Mouse (Mus musculus) myocyte (in vitro differentiated cells): ENCODE results near the gene Cald1. TPM values are rescaled to one million over a fixed set of nuclear protein-coding genes. Genes with fewer than 3 reads are reported as not detected.

ENCODE experiments used
- H3K27me3 ChIP-seq: one replicate; pipeline ENCODE4 v1.6.1; 2011; ENCODE audit not compliant: control insufficient read depth, insufficient read depth, insufficient read length
- H3K36me3 ChIP-seq: one replicate; pipeline ENCODE4 v1.6.1; 2011; ENCODE audit not compliant: control insufficient read depth, insufficient read depth
- H3K4me2 ChIP-seq: one replicate; pipeline ENCODE4 v1.6.1; 2011; ENCODE audit warnings: low read depth, control low read depth
- H3K4me3 ChIP-seq: one replicate; pipeline ENCODE4 v1.5.1; 2011; ENCODE audit warnings: mild to moderate bottlenecking, control low read depth, moderate library complexity
- H3K79me2 ChIP-seq: one replicate; pipeline ENCODE4 v1.6.1; 2011; ENCODE audit not compliant: control insufficient read depth, insufficient read depth
- H3ac ChIP-seq: one replicate; pipeline ENCODE4 v1.6.1; 2011; ENCODE audit not compliant: control insufficient read depth, insufficient read length
- CEBPB ChIP-seq: IDR thresholded peaks from 2 replicates; pipeline ENCODE4 v1.6.1; 2011; ENCODE audit warnings: mild to moderate bottlenecking, moderate library complexity; ENCODE audit not compliant: poor library complexity, insufficient read depth, severe bottlenecking
- E2F4 ChIP-seq: IDR thresholded peaks from one replicate; pipeline ENCODE4 v1.6.1; 2011; ENCODE audit warnings: mild to moderate bottlenecking, control low read depth, moderate library complexity; ENCODE audit not compliant: insufficient read depth
- MAX ChIP-seq: IDR thresholded peaks from one replicate; pipeline ENCODE4 v1.6.1; 2011; ENCODE audit warnings: low read depth, mild to moderate bottlenecking, control low read depth
- MYOD1 ChIP-seq, 3 experiments: IDR thresholded peaks; one replicate each; pipeline ENCODE4 v1.6.1; 2011; ENCODE audit warnings: control low read depth in 2 of 3, low read depth in 2 of 3, mild to moderate bottlenecking in 2 of 3, moderate library complexity in 1 of 3; ENCODE audit not compliant: insufficient read length in 2 of 3, control insufficient read depth in 1 of 3
- MYOG ChIP-seq, 3 experiments: IDR thresholded peaks; one replicate each; pipeline ENCODE4 v1.6.1; 2011; ENCODE audit warnings: control low read depth in 2 of 3, low read depth in 2 of 3, mild to moderate bottlenecking in 2 of 3; ENCODE audit not compliant: insufficient read length in 2 of 3, control insufficient read depth in 1 of 3, insufficient read depth in 1 of 3
- POLR2A ChIP-seq: IDR thresholded peaks from one replicate; pipeline ENCODE4 v1.6.1; 2011; ENCODE audit warnings: low read depth, mild to moderate bottlenecking, control low read depth, moderate library complexity; ENCODE audit not compliant: insufficient read length
- POLR2AphosphoS2 ChIP-seq: IDR thresholded peaks from one replicate; pipeline ENCODE4 v1.6.1; 2011; ENCODE audit warnings: low read depth, control low read depth; ENCODE audit not compliant: insufficient read length
- REST ChIP-seq: IDR thresholded peaks from one replicate; pipeline ENCODE4 v1.6.1; 2011; ENCODE audit warnings: mild to moderate bottlenecking, control low read depth, moderate library complexity; ENCODE audit not compliant: insufficient read depth, insufficient read length
- SRF ChIP-seq: IDR thresholded peaks from one replicate; pipeline ENCODE4 v1.6.1; 2011; ENCODE audit warnings: low read depth; ENCODE audit not compliant: control insufficient read depth, insufficient read length
- TCF12 ChIP-seq: IDR thresholded peaks from one replicate; pipeline ENCODE4 v1.6.1; 2011; ENCODE audit warnings: mild to moderate bottlenecking, control low read depth; ENCODE audit not compliant: poor library complexity, insufficient read depth, severe bottlenecking
- TCF3 ChIP-seq: IDR thresholded peaks from one replicate; pipeline ENCODE4 v1.6.1; 2011; ENCODE audit warnings: low read depth, control low read depth; ENCODE audit not compliant: insufficient read length
- USF1 ChIP-seq: IDR thresholded peaks from one replicate; pipeline ENCODE4 v1.6.1; 2011; ENCODE audit warnings: low read depth, mild to moderate bottlenecking, control low read depth, moderate library complexity
- polyA plus RNA-seq: library from polyadenylated mRNA; unstranded; fragments of >200 nt; fragmentation: generic; extraction: Trizol; gene quantifications from one replicate; pipeline ENCODE4 v1.2.1, GENCODE M21; 2012; ENCODE audit warnings: missing spikeins

Cald1 gene
- polyA plus RNA-seq, 1 experiment, result 88.1 TPM

GRCm38 (mm10) chr6:34717651-34718050, 119.4 kb downstream of the Cald1 start:
- no peak overlapping the region for H3K4me3 ChIP-seq
- TF ChIP-seq TCF3, result no peak
- TF ChIP-seq POLR2A, result no peak
- no peak for TF ChIP-seq POLR2AphosphoS2
- no peak for TF ChIP-seq SRF
- TF ChIP-seq CEBPB, result no peak
- TF ChIP-seq MYOD1 (IDR thresholded peaks at IDR 0.05; ENCODE audit: control insufficient read depth in 1 of 3, insufficient read length in 2 of 3, low read depth in 2 of 3), result no peak
- TF ChIP-seq E2F4, result no peak
- no peak for TF ChIP-seq USF1
- TF ChIP-seq MYOG (IDR thresholded peaks at IDR 0.05; ENCODE audit: control insufficient read depth in 1 of 3, insufficient read depth in 1 of 3, insufficient read length in 2 of 3, low read depth in 2 of 3), result no peak
- TF ChIP-seq TCF12, result no peak
- no peak for TF ChIP-seq MAX
- no peak for TF ChIP-seq REST
- H3K4me2 ChIP-seq, result peak overlapping the region; percentile 58
- no peak overlapping the region for H3ac ChIP-seq
- peaks cover 22% of the 10 kb centered on the region for H3K36me3 ChIP-seq
- H3K27me3 ChIP-seq, result no peaks in the 10 kb centered on the region
- peaks cover 100% of the 10 kb centered on the region for H3K79me2 ChIP-seq

- H3K4me2 ChIP-seq, result no peak overlapping the region
- no peaks in the 10 kb centered on the region for H3K27me3 ChIP-seq
- H3K36me3 ChIP-seq, result peaks cover 33% of the 10 kb centered on the region
- no peak for TF ChIP-seq POLR2AphosphoS2
- no peak for TF ChIP-seq POLR2A
- no peak for TF ChIP-seq TCF3
- no peak for TF ChIP-seq USF1
- TF ChIP-seq MAX, result no peak
- no peak overlapping the region for H3K4me3 ChIP-seq
- no peak overlapping the region for H3ac ChIP-seq
- peaks cover 100% of the 10 kb centered on the region for H3K79me2 ChIP-seq
Measured at GRCm38 (mm10) chr6:34719141-34719680, 120.9 kb downstream of the Cald1 start.

GRCm38 (mm10) chr6:34720447-34720846, 122.1 kb downstream of the Cald1 start:
- TF ChIP-seq CEBPB (0 out of 2 replicates have a peak, but pooled peaks have one; percentile 14), MAX (no peak)
- H3K4me2 ChIP-seq, result no peak overlapping the region
- H3K79me2 ChIP-seq, result peaks cover 100% of the 10 kb centered on the region
- H3K27me3 ChIP-seq, result no peaks in the 10 kb centered on the region
- H3K4me3 ChIP-seq, result no peak overlapping the region
- H3K36me3 ChIP-seq, result peaks cover 32% of the 10 kb centered on the region
- no peak overlapping the region for H3ac ChIP-seq

- H3K4me3 ChIP-seq, result no peak overlapping the region
- no peak overlapping the region for H3ac ChIP-seq
- TF ChIP-seq TCF12, result no peak
- no peak for TF ChIP-seq E2F4
- no peak for TF ChIP-seq REST
- TF ChIP-seq MYOG (IDR thresholded peaks at IDR 0.05; ENCODE audit: control insufficient read depth in 1 of 3, insufficient read depth in 1 of 3, insufficient read length in 2 of 3, low read depth in 2 of 3), result no peak
- no peak for TF ChIP-seq MYOD1 (IDR thresholded peaks at IDR 0.05; ENCODE audit: control insufficient read depth in 1 of 3, insufficient read length in 2 of 3, low read depth in 2 of 3)
- TF ChIP-seq POLR2AphosphoS2, result no peak
- no peak for TF ChIP-seq MAX
- TF ChIP-seq POLR2A, result no peak
- TF ChIP-seq USF1, result no peak
- no peak for TF ChIP-seq TCF3
- no peak for TF ChIP-seq SRF
- TF ChIP-seq CEBPB, result no peak
- no peaks in the 10 kb centered on the region for H3K27me3 ChIP-seq
- H3K36me3 ChIP-seq, result peaks cover 30% of the 10 kb centered on the region
- peaks cover 100% of the 10 kb centered on the region for H3K79me2 ChIP-seq
- no peak overlapping the region for H3K4me2 ChIP-seq
Measured at GRCm38 (mm10) chr6:34721740-34722139, 123.4 kb downstream of the Cald1 start.

- H3K4me2 ChIP-seq, result no peak overlapping the region
- no peak overlapping the region for H3ac ChIP-seq
- peaks cover 30% of the 10 kb centered on the region for H3K36me3 ChIP-seq
- TF ChIP-seq SRF (peak; percentile 80), POLR2AphosphoS2 (peak; percentile 26), TCF12 (no peak)
- peaks cover 100% of the 10 kb centered on the region for H3K79me2 ChIP-seq
- H3K27me3 ChIP-seq, result no peaks in the 10 kb centered on the region
- no peak overlapping the region for H3K4me3 ChIP-seq
Measured at GRCm38 (mm10) chr6:34722660-34723059, 124.4 kb downstream of the Cald1 start.
